Mouse (Mus musculus): ENCODE data around the gene Acsf3. TPM values are rescaled to one million over a fixed set of nuclear protein-coding genes. Genes with fewer than 3 reads are reported as not detected.

Gene Acsf3
- total and polyA plus RNA-seq, 3 experiments, result 2.2 to 10.4 (median 9.0) TPM

GRCm38 (mm10) chr8:122836696-122837095 lies 61.4 kb downstream of the Acsf3 start:
- peaks cover 14% of the 10 kb centered on the region for H3K27me3 ChIP-seq (replicated peaks)
- no peak for TF ChIP-seq ZNF384 (IDR thresholded peaks at IDR 0.05; ENCODE audit: low read depth, low read length)
- TF ChIP-seq ZMIZ1 (IDR thresholded peaks at IDR 0.05; ENCODE audit: low read depth, low read length), result no peak
- no peak for TF ChIP-seq USF2 (conservative IDR thresholded peaks at IDR 0.05; ENCODE audit: low read depth, low read length)
- no peak for TF ChIP-seq E2F4 (IDR thresholded peaks at IDR 0.05; ENCODE audit: insufficient replicate concordance, low read depth, low read length)
- TF ChIP-seq MAZ (IDR thresholded peaks at IDR 0.05; ENCODE audit: low read depth, low read length), result no peak
- TF ChIP-seq USF1 (IDR thresholded peaks at IDR 0.05; ENCODE audit: low read depth, low read length), result no peak
- no peak for TF ChIP-seq CHD1 (IDR thresholded peaks at IDR 0.05; ENCODE audit: low read depth, low read length)
- TF ChIP-seq SIN3A (IDR thresholded peaks at IDR 0.05; ENCODE audit: low read length), result no peak
- in situ Hi-C loops (cut with MboI; ENCODE audit: low pct_ligation_motif_present, low pct_unique_long_range_greater_than_20kb, low sequenced_read_pairs), result loop anchor here (10.0 kb wide), 1 partner anchor 358 kb away; no protein-coding TSS in a partner anchor

GRCm38 (mm10) chr8:122844161-122844560 lies 68.9 kb downstream of the Acsf3 start:
- Histone ChIP-seq H3K9me3 (replicated peaks; ENCODE audit: low read length) (no peaks in the 10 kb centered on the region), H3K9ac (ENCODE audit: insufficient read depth, low read depth) (no peak overlapping the region), H3K4me3 (replicated peaks in 1 of 3; ENCODE audit: low read depth in 2 of 3, low read length in 2 of 3, poor library complexity in 1 of 3) (no peak overlapping the region), H3K27ac (ENCODE audit: insufficient read depth, low read depth) (no peak overlapping the region), H3K4me1 (ENCODE audit: control insufficient read depth in 1 of 2, insufficient read depth in 2 of 2) (peaks cover 3 to 11% of the 10 kb centered on the region in 2 experiments; a peak in 3 of 4 replicates), H3K79me2 (replicated peaks; ENCODE audit: control insufficient read depth, extremely low read depth, insufficient read depth, poor library complexity, severe bottlenecking) (no peaks in the 10 kb centered on the region), H3K27me3 (replicated peaks) (peaks cover 74% of the 10 kb centered on the region), H3K36me3 (replicated peaks in 1 of 2; ENCODE audit: control insufficient read depth in 1 of 2, insufficient read depth in 1 of 2, low read length in 1 of 2) (no peaks in the 10 kb centered on the region), H3K4me2 (ENCODE audit: insufficient read depth, low read depth, poor library complexity, severe bottlenecking) (no peak overlapping the region)
- DNase-seq (ENCODE audit: extremely low read depth), result no peak
- no peak for TF ChIP-seq EP300 (IDR thresholded peaks at IDR 0.05; ENCODE audit: low read length)
- dilution Hi-C loops (cut with MboI; ENCODE audit: extremely low pct_ligation_motif_present, extremely low pct_unique_long_range_greater_than_20kb, low sequenced_read_pairs), result no loop called here
- in situ Hi-C loops (cut with MboI; ENCODE audit: low pct_ligation_motif_present, low pct_unique_long_range_greater_than_20kb, low sequenced_read_pairs), result no loop called here

More at GRCm38 (mm10) chr8:122836696-122837095, 61.4 kb downstream of the Acsf3 start:
- no peak overlapping the region for H3K4me2 ChIP-seq (ENCODE audit: insufficient read depth, low read depth, poor library complexity, severe bottlenecking)
- H3K4me3 ChIP-seq (replicated peaks in 1 of 3; ENCODE audit: low read depth in 2 of 3, low read length in 2 of 3, poor library complexity in 1 of 3), result no peak overlapping the region
- no peak for DNase-seq (ENCODE audit: extremely low read depth)
- dilution Hi-C loops (cut with MboI; ENCODE audit: extremely low pct_ligation_motif_present, extremely low pct_unique_long_range_greater_than_20kb, low sequenced_read_pairs), result no loop called here
- H3K79me2 ChIP-seq (replicated peaks; ENCODE audit: control insufficient read depth, extremely low read depth, insufficient read depth, poor library complexity, severe bottlenecking), result no peaks in the 10 kb centered on the region
- H3K9me3 ChIP-seq (replicated peaks; ENCODE audit: low read length), result no peaks in the 10 kb centered on the region
- no peaks in the 10 kb centered on the region for H3K36me3 ChIP-seq (replicated peaks in 1 of 2; ENCODE audit: control insufficient read depth in 1 of 2, insufficient read depth in 1 of 2, low read length in 1 of 2)
- no peak overlapping the region for H3K27ac ChIP-seq (ENCODE audit: insufficient read depth, low read depth)
- peaks cover 0 to 15% of the 10 kb centered on the region in 2 experiments; a peak in 2 of 4 replicates for H3K4me1 ChIP-seq (ENCODE audit: control insufficient read depth in 1 of 2, insufficient read depth in 2 of 2)
- no peak overlapping the region for H3K9ac ChIP-seq (ENCODE audit: insufficient read depth, low read depth)

DNA sequence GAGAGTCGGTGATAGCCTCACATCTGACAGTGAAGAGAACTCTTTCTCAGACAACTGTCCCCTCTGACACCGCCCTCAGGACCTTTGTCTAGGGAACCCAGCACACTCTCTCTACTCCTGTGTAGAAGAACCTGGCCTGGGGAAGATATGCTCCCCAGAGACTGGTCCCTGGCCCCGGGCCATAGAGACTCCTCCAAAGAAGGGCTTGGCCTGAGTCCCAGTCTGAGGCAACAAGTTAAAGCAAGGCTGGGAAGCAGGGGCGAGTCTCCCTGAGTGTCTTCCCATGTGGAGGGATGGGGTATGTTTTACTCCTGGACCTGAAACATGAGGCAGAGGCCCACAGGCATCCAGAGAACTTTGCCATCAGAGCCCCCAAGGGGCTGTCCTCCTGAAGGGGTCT lies 70.4 kb downstream of the Acsf3 start:
- H3K9me3 ChIP-seq (replicated peaks; ENCODE audit: low read length), result no peaks in the 10 kb centered on the region
- no peaks in the 10 kb centered on the region for H3K36me3 ChIP-seq (replicated peaks in 1 of 2; ENCODE audit: control insufficient read depth in 1 of 2, insufficient read depth in 1 of 2, low read length in 1 of 2)
- peaks cover 3 to 5% of the 10 kb centered on the region in 2 experiments; a peak in 2 of 4 replicates for H3K4me1 ChIP-seq (ENCODE audit: control insufficient read depth in 1 of 2, insufficient read depth in 2 of 2)
- in situ Hi-C loops (cut with MboI; ENCODE audit: low pct_ligation_motif_present, low pct_unique_long_range_greater_than_20kb, low sequenced_read_pairs), result no loop called here
- TF ChIP-seq HCFC1 (IDR thresholded peaks at IDR 0.05; ENCODE audit: low read depth, low read length) (no peak), USF1 (IDR thresholded peaks at IDR 0.05; ENCODE audit: low read depth, low read length) (no peak)
- no peak overlapping the region for H3K4me3 ChIP-seq (replicated peaks in 1 of 3; ENCODE audit: low read depth in 2 of 3, low read length in 2 of 3, poor library complexity in 1 of 3)
- no peak for DNase-seq (ENCODE audit: extremely low read depth)
- dilution Hi-C loops (cut with MboI; ENCODE audit: extremely low pct_ligation_motif_present, extremely low pct_unique_long_range_greater_than_20kb, low sequenced_read_pairs), result no loop called here
- H3K27ac ChIP-seq (ENCODE audit: insufficient read depth, low read depth), result no peak overlapping the region
- peaks cover 78% of the 10 kb centered on the region for H3K27me3 ChIP-seq (replicated peaks)
- H3K4me2 ChIP-seq (ENCODE audit: insufficient read depth, low read depth, poor library complexity, severe bottlenecking), result no peak overlapping the region
- no peak overlapping the region for H3K9ac ChIP-seq (ENCODE audit: insufficient read depth, low read depth)
- no peaks in the 10 kb centered on the region for H3K79me2 ChIP-seq (replicated peaks; ENCODE audit: control insufficient read depth, extremely low read depth, insufficient read depth, poor library complexity, severe bottlenecking)

Data from CH12.LX (cell line).